Mouse (Mus musculus) bone marrow, adult 2 months (tissue): ENCODE measurements around the gene Bdkrb1.

ENCODE experiments used
- CTCF ChIP-seq: fragments of 200-500 bp; IDR thresholded peaks from 2 replicates; pipeline ENCODE4 v1.5.1; 2011; ENCODE audit warnings: low read length, control low read depth; ENCODE audit not compliant: control insufficient read depth, insufficient read depth
- POLR2A ChIP-seq: fragments of 200-500 bp; IDR thresholded peaks from 2 replicates; pipeline ENCODE4 v1.6.1; 2011; ENCODE audit warnings: low read depth, mild to moderate bottlenecking, control low read depth, low read length, borderline replicate concordance; ENCODE audit not compliant: control insufficient read depth

- no peak for TF ChIP-seq POLR2A
- no peak for TF ChIP-seq CTCF
These were observed 10.5 kb upstream of the Bdkrb1 start for GRCm38 (mm10) chr12:105592361-105592761.
